Mouse (Mus musculus): ENCODE measurements around the gene Pdilt. TPM values are rescaled to one million over a fixed set of nuclear protein-coding genes. Genes with fewer than 3 reads are reported as not detected.

Pdilt gene
- polyA plus RNA-seq, 1 experiment = not detected

DNA sequence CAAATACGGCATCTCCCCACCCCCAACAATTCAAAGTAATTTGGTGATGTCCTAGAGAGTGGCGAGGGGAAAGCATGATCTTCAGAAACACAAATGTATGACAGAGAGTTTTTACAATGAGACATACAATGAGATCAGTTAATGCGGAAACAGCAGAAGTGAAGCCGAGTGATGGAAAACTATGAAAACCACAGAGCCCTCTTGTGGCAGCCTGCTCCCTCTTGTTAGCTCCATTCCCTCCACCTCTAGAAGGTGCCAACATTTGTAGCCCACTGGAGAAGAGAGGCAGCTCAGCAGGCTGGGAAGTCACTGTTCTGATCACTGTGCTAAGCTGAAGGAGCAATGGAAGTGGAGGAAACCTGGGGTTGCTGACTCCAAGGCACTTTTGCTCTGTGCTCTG is 79.4 kb downstream of the Pdilt start:
- DNase-seq = no peak
- TF ChIP-seq CTCF (IDR thresholded peaks at IDR 0.05; ENCODE audit: borderline replicate concordance, insufficient read depth, low read depth, low read length) = no peak
- no peak for TF ChIP-seq POLR2A (IDR thresholded peaks at IDR 0.05; ENCODE audit: borderline replicate concordance, insufficient read depth, low read length)
- no peak overlapping the region for H3K27ac ChIP-seq (ENCODE audit: insufficient read depth, low read length)
- no peaks in the 10 kb centered on the region for H3K27me3 ChIP-seq (ENCODE audit: control insufficient read depth, insufficient read depth, low read length)
- no peaks in the 10 kb centered on the region for H3K4me1 ChIP-seq (ENCODE audit: control insufficient read depth, insufficient read depth, low read length)
- WGBS = 33% methylated on average over 4 of the region's 4 CpGs
- no peak overlapping the region for H3K4me3 ChIP-seq (replicated peaks; ENCODE audit: insufficient read depth, low read depth, low read length)

- H3K4me3 ChIP-seq (replicated peaks; ENCODE audit: insufficient read depth, low read depth, low read length) = no peak overlapping the region
- H3K4me1 ChIP-seq (ENCODE audit: control insufficient read depth, insufficient read depth, low read length) = no peaks in the 10 kb centered on the region
- 74% methylated on average over 1 of the region's 1 CpGs for WGBS
- TF ChIP-seq CTCF (IDR thresholded peaks at IDR 0.05; ENCODE audit: borderline replicate concordance, insufficient read depth, low read depth, low read length) (no peak), POLR2A (IDR thresholded peaks at IDR 0.05; ENCODE audit: borderline replicate concordance, insufficient read depth, low read length) (no peak)
- DNase-seq = no peak
- no peaks in the 10 kb centered on the region for H3K27me3 ChIP-seq (ENCODE audit: control insufficient read depth, insufficient read depth, low read length)
- H3K27ac ChIP-seq (ENCODE audit: insufficient read depth, low read length) = no peak overlapping the region
These were observed 81.4 kb downstream of the Pdilt start for GRCm38 (mm10) chr7:119441938-119442337.

Other genes with a start within 250 kb of the Pdilt start
- not detected in 2 replicates for gene Gp2, start 64.2 kb downstream of the Pdilt start, polyA plus RNA-seq (2012; rRNA removed)
- not detected in 2 replicates for gene Umod, start 44.2 kb downstream of the Pdilt start, polyA plus RNA-seq (2012; rRNA removed)
- gene Acsm5, start 4.0 kb downstream of the Pdilt start, polyA plus RNA-seq (2012; rRNA removed) = 1.1 and 1.5 TPM in 2 replicates
- not detected in 2 replicates for gene Acsm2, start 30.9 kb upstream of the Pdilt start, polyA plus RNA-seq (2012; rRNA removed)
- not detected in 2 replicates for gene Acsm1, start 83.5 kb upstream of the Pdilt start, polyA plus RNA-seq (2012; rRNA removed)
- gene Acsm4, start 166.5 kb upstream of the Pdilt start, polyA plus RNA-seq (2012; rRNA removed) = not detected in 2 replicates
- 27.9 and 28.4 TPM in 2 replicates for gene Thumpd1, start 197.3 kb upstream of the Pdilt start, polyA plus RNA-seq (2012; rRNA removed)
- 0.10 and 0.23 TPM in 2 replicates for gene Acsm3, start 237.4 kb upstream of the Pdilt start, polyA plus RNA-seq (2012; rRNA removed)

Measured in cerebellum, adult 2 months (tissue).